Mouse (Mus musculus): ENCODE measurements around the gene Nelfe.

The Nelfe gene

DNA sequence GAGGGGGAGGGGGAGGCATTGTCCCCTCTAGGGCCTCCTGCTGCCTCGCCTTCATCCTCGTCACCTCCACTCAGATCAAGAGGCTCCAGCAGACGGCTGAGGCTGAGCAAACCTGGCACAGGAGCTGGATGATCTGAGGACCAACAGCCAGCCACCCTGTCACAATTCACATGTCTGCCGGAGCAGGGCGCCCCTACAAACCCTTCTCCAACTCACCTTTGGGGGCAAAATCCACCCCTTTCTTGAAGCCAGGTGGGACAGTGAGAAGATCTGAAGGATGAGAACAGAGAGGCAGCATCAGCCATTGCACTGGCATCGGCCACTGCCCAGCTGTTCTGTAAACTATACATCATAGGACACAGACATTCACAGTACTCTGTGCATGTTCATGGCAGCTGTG is 3.0 kb upstream of the Nelfe start:
- DNase-seq (ENCODE audit: low spot score), result no peak

DNA sequence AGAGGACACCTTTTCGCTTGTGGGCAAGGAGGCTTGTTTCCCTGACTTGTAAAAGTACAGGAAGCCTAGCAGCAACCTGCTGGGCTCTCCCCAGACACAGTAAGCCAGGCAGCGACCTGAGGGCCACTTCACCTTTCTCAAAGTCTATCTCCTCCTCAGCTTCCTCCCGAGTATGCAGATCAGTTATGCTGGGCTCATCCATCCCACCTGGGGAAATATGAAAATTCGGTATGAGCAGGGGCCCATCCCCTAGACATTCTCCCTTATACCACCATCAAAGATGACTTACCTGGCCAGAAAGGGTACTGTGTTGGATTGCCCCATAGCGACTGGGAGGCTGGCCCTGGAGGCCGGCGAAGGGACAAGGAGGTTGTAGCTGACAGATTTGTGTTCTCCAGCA is 2.6 kb upstream of the Nelfe start:
- no peak for DNase-seq (ENCODE audit: low spot score)

DNA sequence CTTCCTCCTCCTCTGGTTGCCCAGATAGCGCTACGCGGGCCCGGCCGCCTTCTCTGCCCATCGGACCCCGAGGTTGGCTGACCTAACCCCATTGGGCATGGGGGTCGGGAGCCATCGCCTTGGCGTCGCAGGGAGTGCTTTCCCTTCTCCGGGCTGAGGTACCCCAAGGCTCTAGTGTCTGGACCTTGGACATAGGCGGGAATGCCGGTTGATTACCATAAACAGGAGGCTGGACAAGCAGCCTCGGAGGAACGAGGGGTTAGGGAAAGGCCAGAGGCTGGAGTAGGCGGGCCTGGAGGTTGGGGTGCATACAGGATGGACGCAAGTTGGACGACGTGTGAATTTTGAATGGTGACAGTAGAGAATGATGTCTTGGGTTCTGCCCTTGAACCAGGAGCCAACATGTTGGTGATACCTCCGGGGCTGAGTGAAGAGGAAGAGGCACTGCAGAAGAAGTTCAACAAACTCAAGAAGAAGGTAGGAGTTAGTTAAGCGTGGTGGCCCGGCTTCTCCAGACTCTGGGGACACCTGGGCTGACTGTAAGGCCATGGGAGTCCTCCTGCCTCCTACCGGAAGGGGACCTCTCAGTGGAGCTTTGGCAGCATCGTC is 430 bp downstream of the Nelfe start:
- peak; percentile 20 for DNase-seq (ENCODE audit: low spot score)

DNA sequence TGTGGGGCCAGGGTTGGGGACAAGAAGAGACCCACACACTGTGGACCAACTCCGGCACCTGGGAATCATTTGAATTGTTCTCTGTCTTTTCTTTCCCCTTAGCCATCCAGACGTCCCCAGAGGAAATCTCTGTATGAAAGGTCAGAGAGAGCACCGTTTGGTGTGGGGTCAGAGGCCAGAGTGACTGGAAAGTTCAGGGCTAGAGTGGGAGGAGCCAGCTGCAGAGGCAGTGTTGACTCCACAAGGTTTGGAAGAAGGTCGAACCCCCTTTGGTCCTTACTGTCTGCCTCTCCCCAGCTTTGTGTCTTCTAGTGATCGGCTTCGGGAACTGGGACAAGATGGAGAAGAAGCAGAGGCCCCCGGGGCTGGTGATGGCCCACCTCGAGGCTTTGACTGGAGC is 3.3 kb downstream of the Nelfe start:
- no peak for DNase-seq (ENCODE audit: low spot score)

DNA sequence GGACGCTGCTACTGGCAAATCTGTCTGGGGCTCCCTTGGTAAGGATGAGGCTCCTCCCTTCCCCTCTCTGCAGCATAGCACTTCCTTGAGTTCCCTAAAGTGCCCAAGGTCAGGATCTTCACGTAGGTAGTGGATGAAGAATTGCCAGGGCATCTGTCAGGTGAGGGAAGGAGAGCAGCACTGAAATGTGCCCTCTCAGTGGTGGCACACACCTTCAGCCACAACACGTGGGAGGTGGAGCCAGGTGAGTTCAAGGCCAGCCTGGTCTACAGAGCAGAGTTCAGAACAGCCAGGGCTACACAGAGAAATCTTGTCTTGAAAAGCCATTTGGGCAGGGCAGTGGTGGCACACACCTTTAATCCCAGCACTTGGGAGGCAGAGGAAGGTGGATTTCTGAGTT is 4.6 kb downstream of the Nelfe start:
- no peak for DNase-seq (ENCODE audit: low spot score)

DNA sequence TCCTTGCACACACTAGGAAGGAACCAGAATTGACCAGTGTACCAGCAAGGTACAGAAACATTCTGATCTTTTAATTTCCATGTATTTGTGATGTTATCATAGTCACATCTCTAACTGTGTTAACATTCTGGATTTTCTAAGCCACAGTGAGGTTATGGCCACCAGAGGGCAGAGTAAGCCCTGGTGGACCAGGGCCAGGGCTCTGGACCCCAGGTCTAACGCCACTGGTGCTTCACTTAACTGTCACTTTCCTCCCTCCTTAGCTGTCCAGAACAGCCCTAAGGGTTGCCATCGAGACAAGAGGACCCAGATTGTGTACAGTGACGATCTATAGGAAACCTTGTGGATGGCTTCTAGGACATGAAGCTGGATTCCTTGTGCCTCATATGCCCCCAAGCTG is 5.6 kb downstream of the Nelfe start:
- peak; percentile 72 for DNase-seq (ENCODE audit: low spot score)

DNA sequence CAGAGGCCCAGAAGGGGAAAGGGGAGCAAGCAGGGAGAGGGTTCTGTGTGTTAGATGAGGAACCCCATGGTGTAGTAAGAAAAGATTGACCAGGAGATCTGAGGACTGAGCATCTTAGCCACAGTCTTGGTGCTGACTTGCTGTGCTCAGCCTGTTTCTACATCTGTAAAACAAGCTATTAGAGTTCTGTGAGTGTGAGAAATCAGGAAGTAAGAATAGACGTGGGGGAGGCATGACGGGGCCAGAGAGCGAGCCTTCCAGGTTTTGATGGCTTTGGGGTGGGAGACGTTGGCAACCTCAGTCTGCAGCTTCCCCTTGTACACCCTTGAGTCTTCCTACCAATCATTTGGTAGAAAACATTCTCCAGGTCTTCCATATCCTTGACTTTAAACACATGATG is 8.5 kb downstream of the Nelfe start:
- no peak for DNase-seq (ENCODE audit: low spot score)

DNA sequence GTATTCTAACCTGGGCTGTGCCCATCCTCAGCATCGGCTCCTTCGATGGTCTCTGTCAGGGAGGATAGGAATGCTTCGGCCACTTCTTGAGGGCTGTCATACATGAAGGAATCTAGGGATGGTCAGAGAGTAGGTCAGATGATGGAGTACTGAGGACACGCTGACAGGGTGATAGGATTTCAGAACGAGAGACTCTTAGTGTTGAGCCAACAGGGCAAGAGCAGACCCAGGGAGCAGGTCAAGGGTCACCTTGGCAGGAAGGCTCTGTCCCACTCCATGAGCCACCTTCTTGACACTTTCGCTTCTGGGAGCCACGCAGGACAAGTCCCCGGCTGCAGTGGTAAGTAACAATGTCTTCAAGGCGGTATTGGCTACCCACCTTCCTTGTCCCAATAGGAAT is 10.3 kb downstream of the Nelfe start:
- DNase-seq (ENCODE audit: low spot score), result no peak

DNA sequence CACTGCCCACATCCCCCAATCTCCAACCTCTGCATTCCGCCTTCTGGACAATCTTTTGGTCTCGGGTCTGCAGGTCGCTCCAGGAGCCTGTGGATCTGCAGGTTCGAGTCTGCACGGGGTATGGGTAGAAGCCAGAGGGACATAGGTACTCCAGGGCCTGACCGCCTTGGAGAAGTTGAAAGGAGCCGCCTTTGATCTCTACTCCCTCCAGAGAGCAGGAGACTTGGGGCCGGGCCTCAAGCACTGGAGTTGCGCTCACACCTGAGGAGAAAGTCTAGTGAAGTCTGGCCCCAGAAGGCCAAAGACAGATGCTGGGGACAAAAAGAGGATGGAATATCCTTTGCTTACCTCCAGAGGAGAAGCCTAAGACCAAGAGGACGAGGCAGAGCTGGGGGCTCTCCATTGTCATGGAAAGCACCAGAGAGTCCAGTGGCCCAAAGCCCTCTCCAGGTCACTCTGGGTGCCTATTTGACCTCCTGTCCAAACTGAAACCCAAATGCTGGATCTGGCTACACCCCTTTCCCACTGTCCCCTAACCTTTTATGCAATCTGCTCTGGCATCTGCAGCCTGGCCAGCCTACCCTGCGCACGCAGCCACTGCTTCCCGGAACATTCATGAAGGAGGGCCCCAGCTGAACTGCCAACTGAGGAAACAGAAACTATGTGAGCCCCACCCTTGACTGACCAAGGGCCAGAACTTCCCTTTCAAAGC is 11.7 kb downstream of the Nelfe start:
- no peak for DNase-seq (ENCODE audit: low spot score)

DNA sequence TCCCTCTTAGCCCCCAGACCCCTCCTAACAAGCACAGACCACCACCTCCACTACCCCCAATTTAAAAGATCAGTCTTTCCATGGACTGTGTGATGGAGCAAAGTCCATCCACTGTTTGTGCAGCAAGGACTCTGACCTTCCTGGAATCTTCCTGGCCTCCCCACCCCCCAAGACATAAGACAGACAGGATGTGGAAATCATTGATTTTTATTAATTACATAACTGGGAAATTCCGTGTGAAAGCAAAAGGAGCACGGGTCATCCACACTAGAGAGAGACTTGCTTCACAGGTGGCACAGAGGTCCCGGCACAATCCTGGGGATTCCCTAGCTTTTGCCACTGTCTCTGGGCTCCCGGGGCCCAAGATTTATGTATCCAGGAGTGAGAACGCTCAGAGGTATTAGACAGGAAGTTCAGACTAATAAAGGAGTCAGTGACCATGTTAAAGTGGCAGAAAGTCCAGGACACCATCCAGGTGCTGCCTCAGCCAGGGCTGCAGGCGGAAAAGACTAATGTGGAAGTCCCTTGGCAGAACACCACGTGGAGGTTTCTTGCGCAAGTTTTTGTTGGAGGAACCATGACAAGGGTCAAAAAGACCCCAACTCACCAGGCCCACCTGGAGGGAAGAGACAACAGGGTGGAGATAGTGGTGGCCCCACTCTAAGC is 12.4 kb downstream of the Nelfe start, which contains the start of gene Cfb:
Cfb (minus strand) TSS at position 103 of the 666 bp plus-strand sequence.
- DNase-seq (ENCODE audit: low spot score), result no peak

DNA sequence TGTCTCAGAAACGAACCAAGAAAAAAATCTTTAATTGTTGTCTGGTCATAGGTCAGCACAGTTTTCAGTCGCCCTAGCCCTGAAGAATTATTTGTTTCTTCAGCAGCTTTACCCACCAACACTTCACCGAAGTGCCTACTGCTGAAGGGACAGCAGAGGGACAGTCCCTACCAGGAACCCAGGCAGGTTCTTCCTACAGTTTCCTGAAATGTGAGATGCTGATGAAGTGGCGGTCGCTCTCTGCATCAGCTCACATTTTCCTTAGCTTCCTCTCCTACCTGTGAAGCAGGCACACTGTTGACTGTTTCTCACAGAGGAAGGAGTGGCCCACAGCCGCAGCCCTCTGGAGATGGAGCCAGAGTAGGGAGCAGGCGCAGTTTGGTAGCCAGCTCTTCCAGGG is 15.8 kb downstream of the Nelfe start:
- DNase-seq (ENCODE audit: low spot score), result no peak

DNA sequence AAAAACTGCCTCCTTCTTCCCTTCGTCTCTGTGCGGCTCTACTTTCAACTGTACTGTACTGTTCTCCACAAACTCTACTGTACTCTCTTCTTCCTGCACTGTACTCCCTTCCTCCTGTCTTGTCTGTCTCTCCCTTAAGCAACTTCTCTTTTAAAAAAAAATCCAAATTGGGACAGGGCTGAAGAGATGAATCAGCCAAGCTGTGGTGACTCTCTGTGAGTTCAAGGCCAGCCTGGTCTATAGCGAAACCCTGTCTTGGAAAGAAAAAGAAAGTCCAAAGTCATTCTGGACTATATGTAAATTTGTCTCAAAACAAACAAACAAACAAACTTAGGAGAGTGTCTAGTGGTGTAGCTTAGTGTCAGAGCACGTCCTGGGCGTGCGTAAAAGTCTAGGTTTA is 24.1 kb downstream of the Nelfe start:
- DNase-seq (ENCODE audit: low spot score), result no peak

DNA sequence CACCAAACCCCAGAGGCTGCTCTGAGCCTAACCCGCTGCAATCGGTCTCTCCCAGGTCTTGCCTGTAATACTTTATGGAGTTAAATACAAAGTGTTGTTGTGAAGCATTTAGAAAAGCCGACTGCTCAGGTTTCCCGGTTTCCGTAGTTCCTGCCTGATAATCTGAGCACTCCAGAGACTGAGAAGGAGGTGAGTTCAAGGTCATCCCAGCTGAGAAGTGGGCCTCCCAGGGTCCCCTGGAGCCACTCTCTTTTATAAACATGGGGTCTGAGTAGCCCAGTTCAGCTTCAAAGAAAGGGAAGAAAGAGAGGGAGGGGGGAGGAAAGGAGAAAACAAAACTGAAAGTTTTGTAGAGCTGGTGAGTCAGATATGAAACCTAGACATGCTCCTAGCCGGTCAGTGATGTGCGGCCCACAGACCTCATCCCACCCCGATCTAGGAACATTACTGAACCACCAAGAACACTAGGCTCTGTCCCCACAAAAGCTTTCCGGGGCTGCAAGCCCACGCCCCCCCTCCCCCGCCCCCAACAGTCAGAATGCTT is 29.2 kb downstream of the Nelfe start, which contains the start of gene Zbtb12:
Zbtb12 (plus strand) TSS at position 148 of the 544 bp plus-strand sequence.
- DNase-seq (ENCODE audit: low spot score), result no peak

DNA sequence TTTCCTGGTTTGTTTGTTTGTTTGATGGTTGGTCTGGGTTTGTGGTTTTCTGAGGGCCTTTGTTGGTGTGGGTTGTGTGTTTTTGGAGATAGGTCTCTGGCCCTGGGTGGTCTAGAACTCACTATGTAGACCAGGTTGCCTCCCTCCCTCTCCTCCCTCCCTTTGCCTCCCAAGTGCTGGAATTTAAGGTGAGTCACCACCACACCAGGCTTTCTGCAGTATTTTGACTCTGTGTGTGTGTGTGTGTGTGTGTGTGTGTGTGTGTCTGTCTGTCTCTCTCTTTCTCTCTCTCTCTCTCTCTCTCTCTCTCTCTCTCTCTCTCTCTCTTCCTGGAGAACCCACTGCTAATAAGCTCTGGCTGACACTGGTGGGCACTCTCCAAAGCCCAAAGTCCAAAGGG is 31.0 kb downstream of the Nelfe start:
- DNase-seq (ENCODE audit: low spot score), result no peak

DNA sequence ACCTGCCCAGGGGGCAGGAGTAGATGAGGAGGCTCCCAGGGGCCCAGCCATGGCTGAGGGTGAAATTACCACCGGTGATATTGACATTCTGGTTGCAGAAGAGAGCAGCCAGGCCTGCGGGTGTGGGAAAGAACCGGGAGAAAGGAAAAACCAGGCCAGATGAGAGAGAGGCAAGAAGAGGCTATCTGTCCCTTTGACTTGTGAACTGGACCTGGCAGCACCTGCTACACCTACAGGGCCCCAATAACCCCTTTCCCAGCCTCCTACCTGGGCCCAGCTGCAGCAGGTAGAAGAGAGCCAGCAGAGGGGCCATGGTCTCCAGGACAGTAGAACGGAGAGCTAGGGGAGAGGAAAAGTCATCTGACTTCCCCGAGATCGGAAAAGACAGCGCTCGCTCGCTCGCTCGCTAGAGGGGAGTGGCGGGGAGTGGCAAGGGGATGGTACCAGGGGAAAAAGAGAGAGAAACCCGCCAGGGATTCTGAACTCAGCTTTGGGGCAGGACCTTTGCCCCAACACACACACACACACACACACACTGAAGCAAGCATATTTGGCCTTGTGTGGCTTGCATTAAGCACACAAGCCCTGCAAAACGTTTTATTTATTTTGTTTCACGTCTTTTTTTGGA is 31.6 kb downstream of the Nelfe start, which contains the start of gene Gm20547:
Gm20547 (minus strand) TSS at position 360 of the 628 bp plus-strand sequence.
- DNase-seq (ENCODE audit: low spot score), result peak; percentile 41

DNA sequence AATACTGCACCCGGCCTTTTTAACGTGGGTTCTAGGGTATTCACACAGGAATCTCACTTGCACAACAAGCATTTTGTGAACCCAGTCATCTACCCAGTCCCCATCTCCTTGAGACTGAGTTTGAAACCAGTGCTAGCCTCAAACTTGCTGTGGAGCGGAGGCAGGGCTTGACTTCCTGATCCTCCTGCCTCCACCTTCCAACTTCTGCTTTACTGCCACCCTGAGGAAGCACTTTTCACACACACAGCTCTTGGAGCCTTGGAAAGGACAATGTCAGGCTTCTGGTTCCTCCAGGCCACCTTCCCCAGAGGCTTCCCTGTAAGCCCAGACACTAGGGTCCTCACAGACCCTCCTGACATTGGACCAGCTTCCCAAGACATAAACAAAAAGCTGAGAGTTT is 33.1 kb downstream of the Nelfe start:
- no peak for DNase-seq (ENCODE audit: low spot score)

DNA sequence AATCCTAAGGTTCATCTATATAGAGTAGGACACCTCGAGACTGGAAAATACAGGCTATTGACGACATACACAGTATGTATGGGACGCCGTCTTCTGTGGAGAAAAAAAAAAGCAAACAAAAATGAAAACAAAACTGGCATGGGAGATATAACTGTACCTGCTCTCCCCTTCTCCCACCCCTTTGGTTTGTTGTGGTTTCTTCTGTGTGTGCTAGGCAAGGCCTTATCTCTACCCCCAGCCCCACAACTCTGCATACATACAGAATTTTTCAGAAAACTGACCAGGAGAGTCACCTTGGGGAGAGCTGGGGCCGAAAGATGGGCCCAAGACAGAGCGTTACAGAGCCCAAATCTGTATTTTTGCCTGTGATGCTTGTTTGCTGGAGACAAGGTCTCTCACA is 34.5 kb downstream of the Nelfe start:
- no peak for DNase-seq (ENCODE audit: low spot score)

DNA sequence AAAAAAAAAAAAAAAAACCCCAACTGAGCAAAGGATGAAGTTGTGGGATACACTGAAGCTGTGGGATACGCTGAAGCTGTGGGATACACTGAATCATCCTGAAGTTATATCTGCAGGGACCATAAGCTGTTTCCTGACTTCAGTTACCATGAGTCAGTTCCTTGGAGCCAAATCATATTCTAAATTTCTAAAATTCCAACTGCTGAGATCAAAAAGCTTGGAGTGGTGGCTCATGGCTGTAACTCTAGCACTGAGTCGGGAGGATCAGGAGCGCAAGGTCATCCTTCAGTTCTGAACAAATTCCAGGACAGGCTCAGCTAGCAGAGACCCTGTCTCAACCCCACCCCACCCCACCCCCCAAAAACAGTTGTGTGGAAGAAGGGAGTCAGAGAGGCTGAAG is 35.4 kb downstream of the Nelfe start:
- DNase-seq (ENCODE audit: low spot score), result no peak

DNA sequence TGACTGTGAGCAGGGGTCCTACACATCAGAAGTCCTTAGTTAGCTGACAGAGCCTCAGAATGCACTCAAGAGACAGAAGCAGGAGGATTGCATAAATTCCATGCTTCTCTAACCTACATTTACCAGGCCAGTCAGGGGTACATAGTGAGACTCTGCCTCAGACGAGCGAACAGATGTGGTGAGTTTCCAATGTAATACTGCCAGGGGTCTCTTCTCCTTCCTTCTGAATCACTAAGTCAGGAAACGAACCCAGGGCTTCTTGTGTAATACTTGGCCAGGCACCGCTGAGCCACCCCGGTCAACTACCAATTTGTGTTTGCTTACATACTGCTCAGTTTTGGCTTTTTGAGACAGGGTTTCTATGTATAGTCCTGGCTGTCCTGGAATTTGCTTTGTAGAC is 37.8 kb downstream of the Nelfe start:
- DNase-seq (ENCODE audit: low spot score), result no peak

DNA sequence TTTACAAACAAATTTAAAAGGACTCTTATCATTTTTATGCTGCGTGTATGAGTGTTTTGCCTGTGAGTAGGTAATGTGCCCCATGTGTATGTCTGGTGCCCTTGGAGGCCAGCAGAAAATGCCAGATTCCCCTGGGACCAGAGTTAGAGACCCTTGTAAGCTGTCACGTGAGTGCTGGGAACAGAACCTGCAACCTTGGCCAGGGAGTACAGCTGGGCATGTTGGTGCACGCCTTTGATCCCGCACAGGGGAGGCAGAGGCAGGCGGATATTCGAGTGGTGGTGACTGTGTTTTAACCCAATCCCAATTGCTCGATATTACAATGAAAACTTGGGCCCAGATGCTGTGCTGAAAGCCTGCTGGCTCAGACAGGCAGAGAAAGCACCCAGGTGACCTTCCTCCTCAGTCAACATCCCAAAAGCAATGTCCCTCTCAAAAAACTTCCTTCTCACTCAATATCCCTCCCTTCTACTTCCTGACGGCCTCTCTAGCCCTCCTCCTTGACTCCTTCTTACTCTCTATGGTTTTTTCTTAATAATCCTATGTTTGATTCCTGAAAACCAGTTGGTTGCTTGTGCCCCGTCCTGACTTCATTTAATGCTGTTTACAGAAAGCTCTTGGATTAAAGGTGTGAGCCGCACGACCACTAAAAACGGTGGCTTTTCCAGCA is 40.0 kb downstream of the Nelfe start:
- no peak for DNase-seq (ENCODE audit: low spot score)

DNA sequence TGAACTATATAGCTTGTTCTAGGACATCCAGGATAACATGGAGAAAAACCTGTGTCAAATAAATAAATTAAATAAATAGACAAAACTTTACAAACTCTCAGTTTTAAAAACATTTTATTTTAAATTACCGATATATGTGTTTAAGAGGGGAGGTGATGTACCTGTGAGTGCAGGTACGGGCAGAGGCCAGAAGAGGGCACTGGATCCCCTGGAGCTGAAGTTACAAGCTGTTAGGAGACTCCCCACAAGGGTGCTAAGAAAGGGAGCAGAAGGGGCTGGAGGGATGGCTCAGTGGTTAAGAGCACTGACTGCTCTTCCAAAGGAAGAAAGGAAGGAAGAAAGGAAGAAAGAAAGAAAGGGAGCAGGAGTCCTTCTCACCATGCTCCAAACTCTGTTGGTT is 41.2 kb downstream of the Nelfe start:
- DNase-seq (ENCODE audit: low spot score), result no peak

Data from MN1 (cell line).